Mouse (Mus musculus) gastrocnemius, postnatal 14 days (tissue): ENCODE data around the gene Smc5. TPM values are rescaled to one million over a fixed set of nuclear protein-coding genes. Genes with fewer than 3 reads are reported as not detected.

ENCODE experiments used
- DNase-seq: peaks from one replicate; pipeline ENCODE4 v3.0.0; 2021; ENCODE audit warnings: mixed read lengths
- intact Hi-C: fragments of 180-260 bp; cut with DNase I; formaldehyde crosslinking; loops from one replicate; pipeline ENCODE4 v1.15.1; 2025; ENCODE audit warnings: low total_unique reads
- total RNA-seq, 2 experiments: library from RNA; stranded (reverse); gene quantifications; 2 replicates each; pipeline ENCODE4 v1.2.3; 2021

Smc5 gene
- total RNA-seq, 2 experiments from 2014 or later = 12.5 to 13.3 TPM

GRCm38 (mm10) chr19:23159780-23160395 is 113.8 kb downstream of the Smc5 start:
- intact Hi-C loops = loop anchor here (10.0 kb wide), 1 partner anchor 225 kb away; no protein-coding TSS in a partner anchor
- no peak for DNase-seq

Other genes starting within 250 kb of the Smc5 start
- 100 to 1,000 TPM in 1 of 2 experiments, 10 to 100 TPM in 1; 80.5 to 128 TPM for gene Klf9, start 132.7 kb downstream of the Smc5 start, total RNA-seq
- 1 to 10 TPM; 2.4 to 2.5 TPM for gene Mamdc2, start 174.5 kb upstream of the Smc5 start, total RNA-seq